Mouse (Mus musculus): ENCODE data around the gene Trim29. TPM values are rescaled to one million over a fixed set of nuclear protein-coding genes. Genes with fewer than 3 reads are reported as not detected.

The Trim29 gene
- total and polyA plus RNA-seq, 2 experiments from 2014 or later = 0.12 to 2.4 TPM

DNA sequence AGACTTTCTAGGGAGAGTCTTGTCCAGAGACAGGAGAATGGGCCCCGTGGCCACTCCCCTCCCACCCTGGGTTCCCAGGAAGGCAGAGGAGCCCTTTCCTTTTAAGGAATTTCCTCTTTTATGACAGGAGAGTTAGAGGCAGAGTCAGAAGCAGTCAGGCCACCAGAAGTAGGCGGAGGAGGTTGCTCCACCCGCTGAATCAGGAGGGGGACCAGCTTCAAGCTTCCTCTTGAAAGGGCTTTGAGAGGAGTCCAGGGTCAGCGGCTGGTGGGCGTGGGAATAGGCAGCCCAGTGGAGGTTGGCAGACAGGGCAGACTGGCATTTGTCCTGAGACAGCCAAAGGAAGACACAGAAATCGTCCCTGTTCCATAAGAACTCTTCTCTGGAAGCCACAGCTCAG is 4.8 kb upstream of the Trim29 start:
- Histone ChIP-seq H3K9me3 (ENCODE audit: low read length) (no peaks in the 10 kb centered on the region), H3K4me1 (ENCODE audit: insufficient read depth, low read length) (no peaks in the 10 kb centered on the region), H3K27ac (ENCODE audit: low read depth, low read length) (no peak overlapping the region), H3K27me3 (ENCODE audit: insufficient read depth, low read length) (no peaks in the 10 kb centered on the region), H3K36me3 (ENCODE audit: insufficient read depth, low read length) (no peaks in the 10 kb centered on the region), H3K4me2 (ENCODE audit: low read depth, low read length, poor library complexity, severe bottlenecking) (no peak overlapping the region), H3K4me3 (ENCODE audit: low read depth, low read length) (no peak overlapping the region), H3K9ac (replicated peaks; ENCODE audit: low read length, poor library complexity, severe bottlenecking) (no peak overlapping the region)
- no peak for DNase-seq (ENCODE audit: low spot score)
- WGBS = 57% methylated on average over 6 of the region's 6 CpGs
- no peak for ATAC-seq (ENCODE audit: low FRiP score)
- no peak for TF ChIP-seq CTCF (IDR thresholded peaks at IDR 0.05)

GRCm38 (mm10) chr9:43309087-43309872 is 1.4 kb upstream of the Trim29 start:
- Histone ChIP-seq H3K9me3 (ENCODE audit: low read length) (no peaks in the 10 kb centered on the region), H3K27me3 (ENCODE audit: insufficient read depth, low read length) (no peaks in the 10 kb centered on the region), H3K9ac (replicated peaks; ENCODE audit: low read length, poor library complexity, severe bottlenecking) (no peak overlapping the region), H3K4me3 (ENCODE audit: low read depth, low read length) (no peak overlapping the region), H3K4me2 (ENCODE audit: low read depth, low read length, poor library complexity, severe bottlenecking) (no peak overlapping the region), H3K27ac (ENCODE audit: low read depth, low read length) (no peak overlapping the region), H3K4me1 (ENCODE audit: insufficient read depth, low read length) (no peaks in the 10 kb centered on the region), H3K36me3 (ENCODE audit: insufficient read depth, low read length) (no peaks in the 10 kb centered on the region)
- 89% methylated on average over 6 of the region's 6 CpGs for WGBS
- ATAC-seq (ENCODE audit: low FRiP score) = no peak
- DNase-seq (ENCODE audit: low spot score) = no peak
- no peak for TF ChIP-seq CTCF (IDR thresholded peaks at IDR 0.05)

DNA sequence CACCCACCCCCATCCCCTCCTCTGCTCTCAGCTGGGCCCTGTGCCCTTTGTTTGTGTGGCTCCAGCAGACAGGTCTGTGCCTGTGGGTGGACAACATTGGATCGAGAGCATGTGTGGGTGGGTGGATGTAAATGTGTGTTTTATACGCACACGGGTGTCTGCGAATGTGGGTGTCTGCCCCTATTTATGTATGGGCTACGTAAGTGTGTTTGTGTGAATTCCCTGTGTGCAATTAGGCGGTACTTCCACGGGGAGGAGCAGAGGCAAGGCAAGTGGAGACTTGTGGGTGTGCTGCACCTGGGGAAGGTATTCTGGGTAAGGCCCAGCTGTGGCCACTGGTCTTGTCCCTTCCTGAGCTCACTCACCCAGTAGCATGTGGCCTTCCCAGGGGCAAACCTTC is 1.5 kb downstream of the Trim29 start:
- Histone ChIP-seq H3K4me3 (ENCODE audit: low read depth, low read length) (no peak overlapping the region), H3K4me1 (ENCODE audit: insufficient read depth, low read length) (no peaks in the 10 kb centered on the region), H3K9ac (replicated peaks; ENCODE audit: low read length, poor library complexity, severe bottlenecking) (no peak overlapping the region), H3K36me3 (ENCODE audit: insufficient read depth, low read length) (no peaks in the 10 kb centered on the region), H3K9me3 (ENCODE audit: low read length) (no peaks in the 10 kb centered on the region), H3K4me2 (ENCODE audit: low read depth, low read length, poor library complexity, severe bottlenecking) (no peak overlapping the region), H3K27me3 (ENCODE audit: insufficient read depth, low read length) (no peaks in the 10 kb centered on the region), H3K27ac (ENCODE audit: low read depth, low read length) (no peak overlapping the region)
- TF ChIP-seq CTCF (IDR thresholded peaks at IDR 0.05) = no peak
- no peak for DNase-seq (ENCODE audit: low spot score)
- no peak for ATAC-seq (ENCODE audit: low FRiP score)
- WGBS = 80% methylated on average over 7 of the region's 7 CpGs

DNA sequence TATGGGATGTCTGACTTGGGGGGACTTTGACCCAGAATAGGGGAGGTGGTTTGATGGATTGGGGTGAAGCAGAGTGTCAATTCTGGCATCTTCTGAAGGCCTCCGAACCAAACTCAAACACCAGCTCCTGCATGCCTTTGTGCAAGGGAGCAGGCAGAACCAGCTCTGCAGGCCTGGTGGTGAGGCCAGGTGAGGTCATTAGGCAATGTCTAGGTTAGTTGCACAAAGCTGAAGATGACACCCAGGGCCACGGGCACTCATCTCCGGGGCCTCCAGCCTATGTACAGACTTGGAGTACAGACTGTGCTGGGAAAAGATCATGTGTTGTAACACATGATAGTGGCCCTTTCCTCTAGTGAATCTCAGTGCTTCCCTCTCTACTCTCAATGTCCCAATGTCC is 3.2 kb downstream of the Trim29 start:
- no peaks in the 10 kb centered on the region for H3K4me1 ChIP-seq (ENCODE audit: insufficient read depth, low read length)
- 96% methylated on average over 3 of the region's 3 CpGs for WGBS
- TF ChIP-seq CTCF (IDR thresholded peaks at IDR 0.05) = no peak
- no peak overlapping the region for H3K9ac ChIP-seq (replicated peaks; ENCODE audit: low read length, poor library complexity, severe bottlenecking)
- DNase-seq (ENCODE audit: low spot score) = no peak
- no peak for ATAC-seq (ENCODE audit: low FRiP score)
- H3K27ac ChIP-seq (ENCODE audit: low read depth, low read length) = no peak overlapping the region
- no peak overlapping the region for H3K4me2 ChIP-seq (ENCODE audit: low read depth, low read length, poor library complexity, severe bottlenecking)
- no peak overlapping the region for H3K4me3 ChIP-seq (ENCODE audit: low read depth, low read length)
- no peaks in the 10 kb centered on the region for H3K27me3 ChIP-seq (ENCODE audit: insufficient read depth, low read length)
- no peaks in the 10 kb centered on the region for H3K36me3 ChIP-seq (ENCODE audit: insufficient read depth, low read length)
- no peaks in the 10 kb centered on the region for H3K9me3 ChIP-seq (ENCODE audit: low read length)

GRCm38 (mm10) chr9:43315320-43315950 is 4.8 kb downstream of the Trim29 start:
- Histone ChIP-seq H3K4me1 (ENCODE audit: insufficient read depth, low read length) (no peaks in the 10 kb centered on the region), H3K9me3 (ENCODE audit: low read length) (no peaks in the 10 kb centered on the region), H3K27ac (ENCODE audit: low read depth, low read length) (no peak overlapping the region), H3K9ac (replicated peaks; ENCODE audit: low read length, poor library complexity, severe bottlenecking) (no peak overlapping the region), H3K27me3 (ENCODE audit: insufficient read depth, low read length) (no peaks in the 10 kb centered on the region), H3K4me3 (ENCODE audit: low read depth, low read length) (no peak overlapping the region), H3K36me3 (ENCODE audit: insufficient read depth, low read length) (no peaks in the 10 kb centered on the region), H3K4me2 (ENCODE audit: low read depth, low read length, poor library complexity, severe bottlenecking) (no peak overlapping the region)
- 60% methylated on average over 3 of the region's 3 CpGs for WGBS
- no peak for DNase-seq (ENCODE audit: low spot score)
- no peak for ATAC-seq (ENCODE audit: low FRiP score)
- no peak for TF ChIP-seq CTCF (IDR thresholded peaks at IDR 0.05)

DNA sequence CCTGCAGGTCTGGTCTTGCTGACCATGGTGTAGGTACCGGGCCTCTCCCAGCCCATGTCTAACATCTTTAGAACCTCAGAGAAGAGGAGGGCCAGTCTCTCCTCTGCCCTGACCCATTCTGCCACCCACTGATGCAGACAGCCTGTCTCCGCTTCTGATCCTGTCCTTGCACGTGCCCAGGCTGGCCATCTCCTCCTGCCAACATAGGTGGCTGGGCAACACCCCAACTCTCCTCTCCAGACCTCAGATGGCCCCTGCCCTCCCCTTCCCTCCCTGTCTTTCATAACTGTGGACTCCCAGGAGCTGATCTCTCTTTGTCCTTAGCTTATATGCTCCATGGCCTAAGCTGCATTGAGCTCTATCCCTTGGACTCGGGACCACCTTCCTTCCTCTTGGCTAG is 5.8 kb downstream of the Trim29 start:
- Histone ChIP-seq H3K4me1 (ENCODE audit: insufficient read depth, low read length) (no peaks in the 10 kb centered on the region), H3K27me3 (ENCODE audit: insufficient read depth, low read length) (no peaks in the 10 kb centered on the region), H3K27ac (ENCODE audit: low read depth, low read length) (no peak overlapping the region), H3K9ac (replicated peaks; ENCODE audit: low read length, poor library complexity, severe bottlenecking) (no peak overlapping the region), H3K36me3 (ENCODE audit: insufficient read depth, low read length) (no peaks in the 10 kb centered on the region), H3K4me3 (ENCODE audit: low read depth, low read length) (no peak overlapping the region), H3K9me3 (ENCODE audit: low read length) (no peaks in the 10 kb centered on the region), H3K4me2 (ENCODE audit: low read depth, low read length, poor library complexity, severe bottlenecking) (no peak overlapping the region)
- no peak for DNase-seq (ENCODE audit: low spot score)
- TF ChIP-seq CTCF (IDR thresholded peaks at IDR 0.05) = no peak
- WGBS = 98% methylated on average over 4 of the region's 4 CpGs
- no peak for ATAC-seq (ENCODE audit: low FRiP score)

Data from midbrain, postnatal 0 days (tissue).